Mouse (Mus musculus): ENCODE data around the gene 4933406M09Rik. TPM values are rescaled to one million over a fixed set of nuclear protein-coding genes. Genes with fewer than 3 reads are reported as not detected.
A peak's percentile ranks its signal among the peaks of the same experiment; 100 is the strongest.

4933406M09Rik gene
- total and polyA plus RNA-seq, 2 experiments from 2014 or later: not detected

DNA sequence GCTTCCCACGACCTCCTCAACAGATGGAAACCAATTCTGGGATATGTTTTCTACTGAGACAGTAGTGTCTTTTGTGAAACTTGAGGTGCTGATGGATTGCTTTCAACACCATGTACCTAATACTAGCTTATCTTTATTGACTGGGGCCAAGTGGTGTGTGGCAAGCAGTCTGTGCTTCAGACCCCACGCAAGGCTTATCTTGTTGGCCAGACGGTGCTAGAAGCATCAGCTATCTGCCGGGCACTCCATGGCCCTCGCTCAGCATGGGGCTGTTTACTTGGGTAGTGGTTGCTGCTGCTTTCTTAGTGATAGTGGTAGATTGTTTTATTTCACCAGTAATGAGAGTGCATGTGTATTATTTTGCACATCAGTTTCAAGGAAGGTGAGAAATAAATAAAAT is 40.5 kb downstream of the 4933406M09Rik start:
- no peaks in the 10 kb centered on the region for H3K4me1 ChIP-seq (ENCODE audit: insufficient read depth, low read length)
- DNase-seq (ENCODE audit: low spot score) (no peak), ATAC-seq (no peak)
- no peak overlapping the region for H3K9ac ChIP-seq (replicated peaks; ENCODE audit: low read length)
- no peak overlapping the region for H3K4me3 ChIP-seq (ENCODE audit: low read length)
- WGBS: 83% methylated on average over 5 of the region's 5 CpGs
- no peak overlapping the region for H3K4me2 ChIP-seq (ENCODE audit: low read depth, low read length)
- H3K27ac ChIP-seq: no peak overlapping the region
- H3K9me3 ChIP-seq (ENCODE audit: low read length): no peaks in the 10 kb centered on the region
- peaks cover 71% of the 10 kb centered on the region for H3K36me3 ChIP-seq (ENCODE audit: insufficient read depth, low read length)
- TF ChIP-seq CTCF (IDR thresholded peaks at IDR 0.05; ENCODE audit: low read depth): no peak
- H3K27me3 ChIP-seq (ENCODE audit: insufficient read depth, low read length): no peaks in the 10 kb centered on the region

DNA sequence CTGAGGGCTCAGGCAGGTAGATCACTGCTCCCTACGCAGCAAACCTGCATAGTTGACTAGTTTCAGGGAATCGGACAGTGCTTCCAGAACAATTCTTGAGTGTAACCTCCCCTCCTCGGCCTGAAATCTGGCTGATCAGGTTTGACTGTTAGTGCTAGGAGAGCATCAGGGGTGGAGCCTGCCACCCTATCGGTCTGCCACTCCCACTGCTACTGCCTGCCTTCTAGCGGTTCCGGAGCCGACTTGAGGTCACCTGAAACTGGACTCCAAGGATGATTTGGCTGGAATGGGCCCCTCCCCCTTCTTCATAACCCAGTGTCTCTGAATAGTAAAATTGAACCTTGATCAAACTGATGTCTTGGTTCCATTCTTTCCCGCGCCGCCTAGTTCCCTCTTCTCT is 47.3 kb downstream of the 4933406M09Rik start:
- no peak overlapping the region for H3K9ac ChIP-seq (replicated peaks; ENCODE audit: low read length)
- no peak overlapping the region for H3K27ac ChIP-seq
- H3K27me3 ChIP-seq (ENCODE audit: insufficient read depth, low read length): no peaks in the 10 kb centered on the region
- H3K4me2 ChIP-seq (ENCODE audit: low read depth, low read length): no peak overlapping the region
- no peak for TF ChIP-seq CTCF (IDR thresholded peaks at IDR 0.05; ENCODE audit: low read depth)
- H3K4me3 ChIP-seq (ENCODE audit: low read length): no peak overlapping the region
- H3K4me1 ChIP-seq (ENCODE audit: insufficient read depth, low read length): no peaks in the 10 kb centered on the region
- WGBS: 87% methylated on average over 10 of the region's 10 CpGs
- DNase-seq (ENCODE audit: low spot score) (no peak), ATAC-seq (no peak)
- peaks cover 36% of the 10 kb centered on the region for H3K36me3 ChIP-seq (ENCODE audit: insufficient read depth, low read length)
- no peaks in the 10 kb centered on the region for H3K9me3 ChIP-seq (ENCODE audit: low read length)

- Histone ChIP-seq H3K4me2 (ENCODE audit: low read depth, low read length) (no peak overlapping the region), H3K9me3 (ENCODE audit: low read length) (no peaks in the 10 kb centered on the region), H3K36me3 (ENCODE audit: insufficient read depth, low read length) (peaks cover 31% of the 10 kb centered on the region; the same call in 1 of the 2 replicates), H3K27ac (no peak overlapping the region), H3K4me3 (ENCODE audit: low read length) (no peak overlapping the region), H3K9ac (replicated peaks; ENCODE audit: low read length) (no peak overlapping the region), H3K27me3 (ENCODE audit: insufficient read depth, low read length) (no peaks in the 10 kb centered on the region), H3K4me1 (ENCODE audit: insufficient read depth, low read length) (no peaks in the 10 kb centered on the region)
- 93% methylated on average over 4 of the region's 4 CpGs for WGBS
- no peak for TF ChIP-seq CTCF (IDR thresholded peaks at IDR 0.05; ENCODE audit: low read depth)
- ATAC-seq (no peak), DNase-seq (ENCODE audit: low spot score) (no peak)
Observed at GRCm38 (mm10) chr1:134433473-134433872, 47.7 kb downstream of the 4933406M09Rik start.

GRCm38 (mm10) chr1:134435414-134435813 is 49.7 kb downstream of the 4933406M09Rik start:
- DNase-seq (ENCODE audit: low spot score): peak; percentile 29
- WGBS: 28% methylated on average over 4 of the region's 4 CpGs

GRCm38 (mm10) chr1:134440437-134440836 is 54.7 kb downstream of the 4933406M09Rik start:
- DNase-seq (ENCODE audit: low spot score): no peak
- Histone ChIP-seq H3K27ac (no peak overlapping the region), H3K9me3 (ENCODE audit: low read length) (no peaks in the 10 kb centered on the region), H3K36me3 (ENCODE audit: insufficient read depth, low read length) (no peaks in the 10 kb centered on the region), H3K9ac (replicated peaks; ENCODE audit: low read length) (no peak overlapping the region), H3K4me2 (ENCODE audit: low read depth, low read length) (no peak overlapping the region), H3K4me1 (ENCODE audit: insufficient read depth, low read length) (no peaks in the 10 kb centered on the region), H3K4me3 (ENCODE audit: low read length) (no peak overlapping the region), H3K27me3 (ENCODE audit: insufficient read depth, low read length) (no peaks in the 10 kb centered on the region)
- WGBS: 94% methylated on average over 6 of the region's 6 CpGs
- no peak for TF ChIP-seq CTCF (IDR thresholded peaks at IDR 0.05; ENCODE audit: low read depth)
- no peak for ATAC-seq

More at GRCm38 (mm10) chr1:134435414-134435813, 49.7 kb downstream of the 4933406M09Rik start:
- H3K36me3 ChIP-seq (ENCODE audit: insufficient read depth, low read length): peaks cover 16% of the 10 kb centered on the region; the same call in 1 of the 2 replicates
- H3K4me1 ChIP-seq (ENCODE audit: insufficient read depth, low read length): no peaks in the 10 kb centered on the region
- no peak overlapping the region for H3K27ac ChIP-seq
- no peak for ATAC-seq
- H3K4me3 ChIP-seq (ENCODE audit: low read length): no peak overlapping the region
- H3K27me3 ChIP-seq (ENCODE audit: insufficient read depth, low read length): no peaks in the 10 kb centered on the region
- H3K9ac ChIP-seq (replicated peaks; ENCODE audit: low read length): no peak overlapping the region
- TF ChIP-seq CTCF (IDR thresholded peaks at IDR 0.05; ENCODE audit: low read depth): peak; percentile 49
- no peaks in the 10 kb centered on the region for H3K9me3 ChIP-seq (ENCODE audit: low read length)
- H3K4me2 ChIP-seq (ENCODE audit: low read depth, low read length): no peak overlapping the region

Other genes with a start within 250 kb of the 4933406M09Rik start
- gene Chil1, start 203.8 kb upstream of the 4933406M09Rik start, total RNA-seq (2014; rRNA removed): 4.5 and 6.2 TPM in 2 replicates
- gene Chil1, start 203.8 kb upstream of the 4933406M09Rik start, polyA plus RNA-seq (2015; fragmentation: Nextera tagmentation; extraction: Ambion mirVana): 3.1 and 4.1 TPM in 2 replicates
- not detected in 2 replicates for gene Mybph, start 192.5 kb upstream of the 4933406M09Rik start, total RNA-seq (2014; rRNA removed)
- gene Mybph, start 192.5 kb upstream of the 4933406M09Rik start, polyA plus RNA-seq (2015; fragmentation: Nextera tagmentation; extraction: Ambion mirVana): 0.08 TPM in 1 of 2 replicates, not detected in the other
- gene Adora1, start 150.5 kb upstream of the 4933406M09Rik start, total RNA-seq (2014; rRNA removed): 51.1 and 54.2 TPM in 2 replicates
- gene Adora1, start 150.5 kb upstream of the 4933406M09Rik start, polyA plus RNA-seq (2015; fragmentation: Nextera tagmentation; extraction: Ambion mirVana): 32.6 and 33.4 TPM in 2 replicates
- gene Myog, start 96.0 kb upstream of the 4933406M09Rik start, total RNA-seq (2014; rRNA removed): 0.16 TPM in 1 of 2 replicates, not detected in the other
- not detected in 2 replicates for gene Myog, start 96.0 kb upstream of the 4933406M09Rik start, polyA plus RNA-seq (2015; fragmentation: Nextera tagmentation; extraction: Ambion mirVana)
- 42.7 and 46.5 TPM in 2 replicates for gene Ppfia4, start 53.0 kb upstream of the 4933406M09Rik start, total RNA-seq (2014; rRNA removed)
- gene Ppfia4, start 53.0 kb upstream of the 4933406M09Rik start, polyA plus RNA-seq (2015; fragmentation: Nextera tagmentation; extraction: Ambion mirVana): 30.6 and 31.6 TPM in 2 replicates
- gene Tmem183a, start 24.0 kb upstream of the 4933406M09Rik start, total RNA-seq (2014; rRNA removed): 189 and 200 TPM in 2 replicates
- gene Tmem183a, start 24.0 kb upstream of the 4933406M09Rik start, polyA plus RNA-seq (2015; fragmentation: Nextera tagmentation; extraction: Ambion mirVana): 100 and 106 TPM in 2 replicates
- 5.6 and 10.8 TPM in 2 replicates for gene Cyb5r1, start 19.6 kb downstream of the 4933406M09Rik start, total RNA-seq (2014; rRNA removed)
- 11.2 and 11.3 TPM in 2 replicates for gene Cyb5r1, start 19.6 kb downstream of the 4933406M09Rik start, polyA plus RNA-seq (2015; fragmentation: Nextera tagmentation; extraction: Ambion mirVana)
- gene Adipor1, start 29.4 kb downstream of the 4933406M09Rik start, total RNA-seq (2014; rRNA removed): 115 and 120 TPM in 2 replicates
- 79.7 and 81.2 TPM in 2 replicates for gene Adipor1, start 29.4 kb downstream of the 4933406M09Rik start, polyA plus RNA-seq (2015; fragmentation: Nextera tagmentation; extraction: Ambion mirVana)
- 25.6 and 28.5 TPM in 2 replicates for gene Klhl12, start 69.6 kb downstream of the 4933406M09Rik start, total RNA-seq (2014; rRNA removed)
- 35.1 and 36.9 TPM in 2 replicates for gene Klhl12, start 69.6 kb downstream of the 4933406M09Rik start, polyA plus RNA-seq (2015; fragmentation: Nextera tagmentation; extraction: Ambion mirVana)
- 32.8 and 37.6 TPM in 2 replicates for gene Rabif, start 108.7 kb downstream of the 4933406M09Rik start, total RNA-seq (2014; rRNA removed)
- 68.6 and 69.2 TPM in 2 replicates for gene Rabif, start 108.7 kb downstream of the 4933406M09Rik start, polyA plus RNA-seq (2015; fragmentation: Nextera tagmentation; extraction: Ambion mirVana)
- gene Mgat4e, start 163.7 kb downstream of the 4933406M09Rik start, total RNA-seq (2014; rRNA removed): 0.18 TPM in 1 of 2 replicates, not detected in the other
- not detected in 2 replicates for gene Mgat4e, start 163.7 kb downstream of the 4933406M09Rik start, polyA plus RNA-seq (2015; fragmentation: Nextera tagmentation; extraction: Ambion mirVana)
- gene Kdm5b, start 174.2 kb downstream of the 4933406M09Rik start, total RNA-seq (2014; rRNA removed): 55.7 and 59.2 TPM in 2 replicates
- 41.9 and 42.1 TPM in 2 replicates for gene Kdm5b, start 174.2 kb downstream of the 4933406M09Rik start, polyA plus RNA-seq (2015; fragmentation: Nextera tagmentation; extraction: Ambion mirVana)